Mouse (Mus musculus) retina, postnatal 1 day (tissue): ENCODE data around the gene Serpina1e.

ENCODE experiments used
- DNase-seq: peaks from one replicate; pipeline ENCODE4 v3.0.0-alpha.2; 2012

The Serpina1e gene

GRCm38 (mm10) chr12:103958798-103959197, at the start of gene Serpina1e:
TSS of gene Serpina1e (minus strand) at chr12:103958975.
- DNase-seq = no peak

GRCm38 (mm10) chr12:104004689-104005088, 45.9 kb upstream of the Serpina1e start:
- no peak for DNase-seq

- no peak for DNase-seq
Measured at GRCm38 (mm10) chr12:104003238-104003612, 44.5 kb upstream of the Serpina1e start.

- DNase-seq = no peak
Measured at GRCm38 (mm10) chr12:104002569-104003237, 43.9 kb upstream of the Serpina1e start.

GRCm38 (mm10) chr12:104000594-104000993, 41.8 kb upstream of the Serpina1e start:
- DNase-seq = no peak

GRCm38 (mm10) chr12:103999611-104000010, 40.8 kb upstream of the Serpina1e start:
- no peak for DNase-seq

- no peak for DNase-seq
Measured at GRCm38 (mm10) chr12:103996513-103996912, 37.7 kb upstream of the Serpina1e start.

GRCm38 (mm10) chr12:103995292-103996072, 36.7 kb upstream of the Serpina1e start:
- peak; percentile 73 for DNase-seq

GRCm38 (mm10) chr12:103992945-103993344, 34.2 kb upstream of the Serpina1e start:
- DNase-seq = no peak

- no peak for DNase-seq
Measured at GRCm38 (mm10) chr12:103989857-103990256, 31.1 kb upstream of the Serpina1e start, which contains the start of gene Serpina11. TSS of gene Serpina11 (minus strand) at chr12:103989957.

GRCm38 (mm10) chr12:103989514-103989767, 30.7 kb upstream of the Serpina1e start:
- no peak for DNase-seq

GRCm38 (mm10) chr12:103988754-103989513, 30.2 kb upstream of the Serpina1e start:
- DNase-seq = no peak

GRCm38 (mm10) chr12:103985868-103986267, 27.1 kb upstream of the Serpina1e start:
- DNase-seq = no peak

- DNase-seq = peak; percentile 54
Measured at GRCm38 (mm10) chr12:103984935-103985334, 26.2 kb upstream of the Serpina1e start.

GRCm38 (mm10) chr12:103981646-103982360, 23.0 kb upstream of the Serpina1e start:
- DNase-seq = no peak

GRCm38 (mm10) chr12:103978294-103978693, 19.5 kb upstream of the Serpina1e start:
- no peak for DNase-seq

- DNase-seq = peak; percentile 53
Measured at GRCm38 (mm10) chr12:103977846-103978245, 19.1 kb upstream of the Serpina1e start.

GRCm38 (mm10) chr12:103977060-103977459, 18.3 kb upstream of the Serpina1e start:
- DNase-seq = no peak

GRCm38 (mm10) chr12:103971080-103971479, 12.3 kb upstream of the Serpina1e start:
- no peak for DNase-seq

- DNase-seq = no peak
Measured at GRCm38 (mm10) chr12:103969577-103970116, 10.9 kb upstream of the Serpina1e start.

- no peak for DNase-seq
Measured at GRCm38 (mm10) chr12:103966761-103967160, 8.0 kb upstream of the Serpina1e start.

- DNase-seq = no peak
Measured at GRCm38 (mm10) chr12:103963288-103963687, 4.5 kb upstream of the Serpina1e start.

GRCm38 (mm10) chr12:103962860-103963259, 4.1 kb upstream of the Serpina1e start:
- DNase-seq = no peak
